Mouse (Mus musculus): ENCODE data around the gene Dnajc19. TPM values are rescaled to one million over a fixed set of nuclear protein-coding genes. Genes with fewer than 3 reads are reported as not detected.
A peak's percentile ranks its signal among the peaks of the same experiment; 100 is the strongest.

Dnajc19 gene
- total RNA-seq, 2 experiments from 2014 or later = 128 to 185 TPM

DNA sequence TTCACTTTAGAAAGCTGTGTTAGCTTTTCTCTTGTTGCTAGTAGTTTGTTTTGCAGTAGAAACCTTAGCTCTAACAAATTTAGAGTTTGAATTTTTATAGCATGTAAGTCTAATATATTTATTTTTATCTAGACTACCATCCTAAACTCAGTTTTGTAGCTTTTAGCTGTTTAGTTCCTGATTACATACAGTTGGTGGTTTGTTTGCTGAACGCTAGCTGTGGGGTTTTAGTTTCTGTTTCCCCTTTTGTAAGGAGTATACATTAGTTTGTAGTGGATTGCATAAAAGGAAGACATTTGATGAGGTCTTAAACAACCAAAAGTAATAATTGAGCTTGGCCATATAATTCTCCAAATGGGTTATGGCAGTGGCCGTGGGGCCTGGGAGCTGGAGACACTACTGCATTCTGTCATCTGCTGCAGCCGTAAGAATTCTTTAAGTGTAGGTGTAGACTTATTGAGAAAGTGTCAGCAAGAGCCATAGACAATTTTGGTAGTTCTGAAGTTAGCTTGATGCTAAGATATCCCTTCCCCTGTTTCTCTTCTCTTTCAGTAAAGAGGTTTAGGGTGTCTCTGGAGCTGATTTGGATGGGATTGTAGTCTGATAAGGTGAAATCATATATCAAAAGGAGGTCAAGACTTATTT is 47.3 kb downstream of the Dnajc19 start:
- ATAC-seq (replicated peaks; ENCODE audit: poor library complexity, severe bottlenecking) = peak; percentile 88

DNA sequence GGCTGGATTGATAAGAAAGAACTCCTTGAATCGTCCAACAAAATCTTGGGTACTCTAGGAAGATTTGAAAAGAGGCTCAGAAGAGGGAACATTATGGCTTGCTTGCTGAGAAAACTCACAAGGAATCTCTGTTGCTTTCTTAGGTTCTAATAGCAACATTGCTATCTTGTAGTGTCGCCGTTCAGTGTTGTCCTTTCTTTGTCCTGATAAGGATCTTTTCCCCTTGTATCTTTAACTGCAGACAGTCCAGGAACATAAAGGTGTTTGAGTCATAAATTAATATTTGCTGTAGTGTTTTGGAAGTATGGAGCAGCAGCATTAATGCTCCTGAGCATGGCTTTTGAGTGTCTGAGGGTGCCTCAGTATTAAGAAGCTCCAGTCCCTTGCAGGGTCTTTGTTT is 50.5 kb downstream of the Dnajc19 start:
- ATAC-seq (replicated peaks; ENCODE audit: poor library complexity, severe bottlenecking) = no peak

DNA sequence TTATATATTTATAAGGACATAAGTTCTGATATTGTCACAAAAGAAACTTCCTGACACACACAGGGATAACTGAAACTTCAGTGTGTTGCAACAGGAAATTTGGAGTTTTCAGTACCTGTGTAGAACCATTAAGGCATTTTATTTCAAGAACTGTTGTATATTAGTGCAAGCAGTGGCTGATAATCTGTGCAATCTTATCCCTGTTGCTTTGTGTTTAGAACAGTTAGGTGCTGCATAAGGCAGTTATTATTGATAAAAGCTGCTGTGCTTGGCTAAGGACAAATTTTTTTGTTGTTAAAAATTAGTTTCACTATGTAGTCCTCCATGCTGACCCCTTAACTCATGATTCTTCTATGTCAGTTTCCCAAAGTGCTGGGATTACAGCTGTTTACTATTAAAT is 52.2 kb downstream of the Dnajc19 start:
- ATAC-seq (replicated peaks; ENCODE audit: poor library complexity, severe bottlenecking) = no peak

DNA sequence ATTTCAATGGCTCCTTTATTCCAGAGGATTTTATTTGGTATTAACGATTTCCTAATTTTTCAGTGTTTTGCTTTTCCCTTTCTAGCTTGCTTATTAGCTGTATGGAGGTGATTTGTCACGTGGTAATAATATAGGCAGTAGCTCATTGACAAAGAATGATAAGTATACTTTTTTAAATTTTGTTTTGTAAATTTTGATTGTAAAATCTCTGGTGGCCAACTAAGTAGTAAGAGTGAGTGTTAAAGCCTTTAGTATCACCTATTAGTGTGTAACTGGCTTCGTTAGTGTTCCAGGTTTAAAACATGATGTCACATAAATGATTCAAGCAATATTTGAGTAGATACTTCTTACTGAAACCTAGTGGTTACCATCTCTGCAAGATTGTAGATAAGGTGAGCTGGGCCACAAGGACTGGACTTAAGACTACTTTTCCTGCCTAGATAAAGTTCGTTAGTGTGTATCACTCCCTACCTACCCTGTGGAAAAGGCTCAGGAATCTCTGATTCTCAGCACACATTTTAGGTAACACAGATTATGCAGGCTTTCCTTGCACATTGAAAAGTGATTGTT is 59.8 kb downstream of the Dnajc19 start:
- no peak for ATAC-seq (replicated peaks; ENCODE audit: poor library complexity, severe bottlenecking)

DNA sequence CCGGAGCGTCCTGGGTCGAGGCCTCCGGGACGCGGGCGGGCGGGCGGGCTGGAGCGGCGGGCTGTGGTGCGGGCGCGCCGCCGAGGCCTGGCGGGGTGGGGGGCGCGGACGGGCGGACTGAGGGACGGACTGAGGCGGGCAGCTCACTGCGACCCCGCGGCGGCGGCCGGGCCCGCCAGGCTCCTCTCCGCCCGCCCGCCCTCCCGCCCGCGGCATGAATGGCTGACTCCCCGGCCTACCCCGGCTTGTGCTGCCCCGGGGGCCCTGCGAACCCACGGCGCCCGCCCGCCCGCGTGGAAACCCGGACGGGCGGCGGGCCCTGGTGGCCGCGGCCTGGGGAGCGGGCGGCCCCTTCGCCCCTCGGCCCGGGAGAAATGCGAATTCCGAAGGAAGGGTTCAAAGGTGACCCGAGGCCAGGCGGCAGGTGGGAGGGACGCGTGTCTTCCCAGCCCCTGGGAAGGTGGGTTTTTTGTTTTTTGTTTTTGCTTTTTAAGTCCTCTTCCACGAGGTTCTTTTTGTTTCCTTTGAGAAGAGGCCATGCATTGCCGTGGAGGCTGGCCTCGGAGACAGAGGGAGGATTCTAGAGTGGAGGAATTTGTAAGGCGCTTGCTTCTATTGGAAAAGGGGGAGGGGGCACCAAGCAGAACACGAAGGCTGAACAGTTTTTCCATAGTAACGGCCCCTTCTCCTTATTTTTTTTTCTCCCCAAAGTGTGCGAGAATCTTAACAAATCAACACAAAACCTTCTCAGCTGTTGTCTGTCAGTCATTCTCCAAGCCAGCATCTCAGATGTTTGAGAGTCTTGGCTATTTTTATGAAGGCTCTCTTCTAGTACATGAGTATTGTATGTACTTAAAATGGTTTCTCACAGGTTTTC is 60.5 kb downstream of the Dnajc19 start:
- peak; percentile 2; the same call in 1 of the 2 replicates for ATAC-seq (replicated peaks; ENCODE audit: poor library complexity, severe bottlenecking)

DNA sequence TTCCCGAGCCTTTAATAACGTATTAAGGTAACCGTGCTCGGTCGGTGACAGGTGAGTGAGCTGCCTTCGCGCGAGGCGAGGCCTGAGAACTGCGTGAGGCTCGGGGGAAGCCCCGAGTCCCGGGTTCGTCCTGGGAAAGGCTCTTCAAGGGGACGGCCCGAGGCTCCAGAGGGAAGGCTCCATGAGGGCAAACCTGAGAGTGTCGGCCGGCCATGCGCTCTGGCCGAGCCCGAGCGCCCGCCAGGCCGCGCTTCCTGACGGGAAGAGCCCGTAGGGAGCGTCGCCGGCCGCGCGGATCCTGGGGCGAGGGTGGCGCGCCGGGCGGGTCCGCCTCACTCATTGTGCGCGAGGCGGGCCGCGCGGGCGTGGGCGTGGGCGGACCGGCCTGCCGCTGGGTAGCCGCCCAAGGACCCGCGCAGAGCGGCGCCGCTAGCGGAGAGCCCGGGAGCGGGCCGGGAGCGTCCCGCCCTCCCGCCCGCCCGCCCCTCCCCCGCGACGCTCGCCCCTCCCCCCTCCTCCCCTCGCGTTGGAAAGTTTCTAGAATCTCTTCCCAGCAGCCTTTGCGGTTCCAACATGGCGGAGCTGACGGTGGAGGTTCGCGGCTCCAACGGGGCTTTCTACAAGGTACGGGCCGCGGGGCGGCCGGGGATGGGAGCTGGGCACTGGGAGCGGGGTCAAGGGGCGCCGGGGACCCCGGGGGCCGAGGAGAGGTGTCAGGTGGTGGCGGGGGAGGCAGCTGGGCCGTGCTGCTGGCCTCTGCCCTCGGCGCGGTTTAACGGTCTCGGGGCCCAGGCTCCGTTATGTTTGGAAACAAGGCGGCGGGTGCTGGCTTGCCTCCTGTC is 61.4 kb downstream of the Dnajc19 start, which contains the start of gene Fxr1:
Gene Fxr1, plus strand, starts transcription at position 404 of the 842 bp plus-strand sequence.
- ATAC-seq (replicated peaks; ENCODE audit: poor library complexity, severe bottlenecking) = peak; percentile 87

DNA sequence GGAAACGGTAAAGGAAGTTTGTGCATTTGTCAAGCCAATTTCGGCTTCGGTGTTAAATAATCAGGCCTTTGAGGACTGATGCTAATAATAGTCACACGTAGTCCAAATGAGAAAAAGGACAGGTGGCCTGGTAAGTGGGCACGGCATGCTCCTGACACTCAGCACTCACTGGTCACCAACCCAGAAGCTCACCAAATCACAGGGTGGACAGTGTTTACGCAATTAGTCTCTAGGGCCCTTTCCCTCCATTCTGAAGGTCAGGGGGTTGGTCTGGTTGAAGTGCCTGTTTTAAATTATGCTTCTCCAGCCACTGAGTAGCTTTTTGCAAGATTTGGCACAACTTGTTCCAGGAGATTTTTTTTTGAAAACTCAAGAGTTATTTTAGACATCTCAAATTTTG is 72.9 kb downstream of the Dnajc19 start:
- ATAC-seq (replicated peaks; ENCODE audit: poor library complexity, severe bottlenecking) = no peak

DNA sequence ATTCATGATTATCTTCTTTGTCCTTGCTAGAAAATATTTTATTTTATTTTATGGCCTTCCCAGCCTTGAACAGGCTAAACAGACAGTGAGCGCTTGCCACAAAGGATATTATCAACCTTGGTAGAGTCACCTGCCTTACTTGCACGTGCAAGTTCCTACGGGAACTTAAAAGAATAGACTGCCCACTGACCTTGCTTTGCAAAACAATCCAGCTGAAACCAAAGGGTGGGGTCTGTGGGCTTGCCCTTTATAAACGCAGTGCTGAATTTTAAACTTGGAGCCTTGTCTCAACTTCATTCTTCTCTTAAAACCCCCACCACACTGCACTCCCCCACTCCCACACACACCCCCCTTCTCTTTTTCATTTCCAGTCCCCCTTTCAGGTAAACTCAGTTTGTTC is 73.5 kb downstream of the Dnajc19 start:
- ATAC-seq (replicated peaks; ENCODE audit: poor library complexity, severe bottlenecking) = no peak

DNA sequence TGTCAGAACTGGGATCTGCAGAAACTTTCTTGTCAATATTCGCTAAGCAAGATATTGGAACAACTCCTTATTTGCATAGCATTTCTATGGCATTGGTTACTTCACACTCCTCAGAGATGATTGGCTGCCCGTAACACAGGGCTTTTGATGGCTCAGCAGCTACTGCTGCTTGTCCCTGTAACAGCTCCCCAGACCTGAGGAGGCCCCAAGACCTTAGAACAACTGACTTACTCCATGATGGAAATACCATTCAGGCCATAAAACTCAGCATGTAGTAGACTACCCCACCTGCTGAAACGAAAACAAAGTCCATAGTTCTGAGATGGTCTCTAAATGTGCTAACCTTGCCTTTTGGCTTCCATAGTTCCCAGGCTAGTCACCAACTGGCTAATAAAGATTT is 74.3 kb downstream of the Dnajc19 start:
- no peak for ATAC-seq (replicated peaks; ENCODE audit: poor library complexity, severe bottlenecking)

DNA sequence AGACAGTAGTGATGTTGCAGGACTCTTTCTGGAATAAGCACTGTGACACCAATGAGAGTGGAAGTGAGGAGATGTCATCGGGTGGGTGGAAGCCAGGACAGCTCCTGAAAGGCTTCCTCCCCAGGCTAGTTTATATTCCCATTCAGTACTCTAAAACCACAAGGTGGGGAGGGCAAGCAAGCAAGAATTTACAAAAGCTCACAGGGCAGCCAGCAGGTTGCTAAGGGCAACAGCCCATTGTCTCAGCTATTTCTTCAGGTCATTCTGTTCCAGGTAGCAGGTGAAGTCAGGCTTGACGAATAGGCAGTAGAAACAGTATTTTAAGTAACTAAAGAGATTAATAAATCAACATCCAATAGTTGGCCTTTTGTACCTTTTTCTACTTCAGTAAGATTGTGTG is 74.8 kb downstream of the Dnajc19 start:
- ATAC-seq (replicated peaks; ENCODE audit: poor library complexity, severe bottlenecking) = no peak

Other genes starting within 250 kb of the Dnajc19 start
- not detected in 2 replicates for gene Ccdc39, start 237.0 kb downstream of the Dnajc19 start, total RNA-seq (2014; fragmentation: Nextera tagmentation)
- gene Ccdc39, start 237.0 kb downstream of the Dnajc19 start, total RNA-seq (2017) = 0.09 TPM in 1 of 2 replicates, not detected in the other
- 82.8 and 85.8 TPM in 2 replicates for gene Fxr1, start 61.4 kb downstream of the Dnajc19 start, total RNA-seq (2014; fragmentation: Nextera tagmentation)
- 183 and 220 TPM in 2 replicates for gene Fxr1, start 61.4 kb downstream of the Dnajc19 start, total RNA-seq (2017)